Mouse (Mus musculus) myocyte (in vitro differentiated cells): ENCODE data around the gene 2410015M20Rik.

Experiments used
- E2F4 ChIP-seq: IDR thresholded peaks from one replicate; pipeline ENCODE4 v1.6.1; 2011; ENCODE audit warnings: mild to moderate bottlenecking, control low read depth, moderate library complexity; ENCODE audit not compliant: insufficient read depth
- MAX ChIP-seq: IDR thresholded peaks from one replicate; pipeline ENCODE4 v1.6.1; 2011; ENCODE audit warnings: low read depth, mild to moderate bottlenecking, control low read depth
- MYOG ChIP-seq, 3 experiments: IDR thresholded peaks; one replicate each; pipeline ENCODE4 v1.6.1; 2011; ENCODE audit warnings: control low read depth in 2 of 3, low read depth in 2 of 3, mild to moderate bottlenecking in 2 of 3; ENCODE audit not compliant: insufficient read length in 2 of 3, control insufficient read depth in 1 of 3, insufficient read depth in 1 of 3
- POLR2A ChIP-seq: IDR thresholded peaks from one replicate; pipeline ENCODE4 v1.6.1; 2011; ENCODE audit warnings: low read depth, mild to moderate bottlenecking, control low read depth, moderate library complexity; ENCODE audit not compliant: insufficient read length
- POLR2AphosphoS2 ChIP-seq: IDR thresholded peaks from one replicate; pipeline ENCODE4 v1.6.1; 2011; ENCODE audit warnings: low read depth, control low read depth; ENCODE audit not compliant: insufficient read length
- REST ChIP-seq: IDR thresholded peaks from one replicate; pipeline ENCODE4 v1.6.1; 2011; ENCODE audit warnings: mild to moderate bottlenecking, control low read depth, moderate library complexity; ENCODE audit not compliant: insufficient read depth, insufficient read length
- SRF ChIP-seq: IDR thresholded peaks from one replicate; pipeline ENCODE4 v1.6.1; 2011; ENCODE audit warnings: low read depth; ENCODE audit not compliant: control insufficient read depth, insufficient read length
- TCF12 ChIP-seq: IDR thresholded peaks from one replicate; pipeline ENCODE4 v1.6.1; 2011; ENCODE audit warnings: mild to moderate bottlenecking, control low read depth; ENCODE audit not compliant: poor library complexity, insufficient read depth, severe bottlenecking
- TCF3 ChIP-seq: IDR thresholded peaks from one replicate; pipeline ENCODE4 v1.6.1; 2011; ENCODE audit warnings: low read depth, control low read depth; ENCODE audit not compliant: insufficient read length
- USF1 ChIP-seq: IDR thresholded peaks from one replicate; pipeline ENCODE4 v1.6.1; 2011; ENCODE audit warnings: low read depth, mild to moderate bottlenecking, control low read depth, moderate library complexity

DNA sequence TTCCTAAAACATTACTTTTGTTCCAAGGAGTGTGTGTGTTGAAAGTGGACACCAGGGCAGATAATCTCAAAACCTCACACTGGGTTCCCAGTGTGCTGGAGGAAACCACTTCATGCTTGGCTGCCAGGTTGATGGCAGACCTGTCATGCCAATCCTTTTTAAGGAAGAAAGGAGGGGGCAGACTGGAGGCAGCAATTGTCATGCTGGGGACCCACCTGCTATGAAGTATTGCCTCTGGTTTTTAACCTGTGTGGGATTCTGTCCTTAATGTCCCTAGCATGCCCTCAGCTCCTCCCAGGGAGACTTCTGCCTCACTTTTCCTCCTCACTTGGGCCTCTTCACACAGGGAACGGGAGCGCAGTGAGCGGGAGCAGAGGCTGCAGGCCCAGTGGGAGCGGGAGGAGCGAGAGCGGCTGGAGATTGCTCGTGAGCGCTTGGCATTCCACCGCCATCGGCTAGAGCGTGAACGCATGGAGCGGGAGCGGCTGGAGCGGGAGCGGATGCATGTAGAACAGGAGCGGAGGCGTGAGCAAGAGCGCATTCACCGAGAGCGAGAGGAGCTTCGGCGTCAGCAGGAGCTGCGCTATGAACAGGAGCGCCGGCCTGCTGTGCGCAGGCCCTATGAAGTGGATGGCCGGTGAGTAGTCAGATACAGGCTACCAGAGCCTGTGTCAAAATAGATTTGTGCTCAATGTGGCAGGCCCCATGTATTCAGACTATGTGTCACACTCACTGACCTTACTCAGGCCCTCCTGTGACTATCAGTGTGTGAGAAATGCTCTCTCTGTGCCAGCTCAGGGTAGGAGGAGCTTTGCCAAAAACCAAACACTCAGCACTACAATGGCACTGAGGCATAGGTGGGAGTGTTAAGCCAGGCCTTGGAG, 6.1 kb downstream of the 2410015M20Rik start:
- TF ChIP-seq POLR2A, result peak; percentile 15
- no peak for TF ChIP-seq MAX
- TF ChIP-seq USF1, result no peak
- no peak for TF ChIP-seq TCF12
- TF ChIP-seq REST, result no peak
- no peak for TF ChIP-seq SRF
- no peak for TF ChIP-seq MYOG (IDR thresholded peaks at IDR 0.05; ENCODE audit: control insufficient read depth in 1 of 3, insufficient read depth in 1 of 3, insufficient read length in 2 of 3, low read depth in 2 of 3)
- no peak for TF ChIP-seq POLR2AphosphoS2
- no peak for TF ChIP-seq E2F4
- TF ChIP-seq TCF3, result no peak
